Mouse (Mus musculus) lung, adult 2 months (tissue): ENCODE data around the gene Atp6v0b. TPM values are rescaled to one million over a fixed set of nuclear protein-coding genes. Genes with fewer than 3 reads are reported as not detected.

Experiments used
- DNase-seq: peaks from one replicate; pipeline ENCODE4 v3.0.0; 2022
- H3K4me1 ChIP-seq: fragments of 200-500 bp; 2 replicates; pipeline ENCODE4 v1.6.1; 2011; ENCODE audit warnings: low read length; ENCODE audit not compliant: control insufficient read depth, insufficient read depth
- H3K4me3 ChIP-seq: fragments of 200-500 bp; replicated peaks from 2 replicates; pipeline ENCODE3; 2011; ENCODE audit warnings: low read depth, mild to moderate bottlenecking, control low read depth, low read length; ENCODE audit errors: extremely low read depth
- CTCF ChIP-seq: fragments of 200-500 bp; IDR thresholded peaks from 2 replicates; pipeline ENCODE4 v1.5.1; 2011; ENCODE audit warnings: mild to moderate bottlenecking, low read length, control low read depth; ENCODE audit not compliant: insufficient read depth
- POLR2A ChIP-seq: fragments of 200-500 bp; IDR thresholded peaks from 2 replicates; pipeline ENCODE4 v1.6.1; 2011; ENCODE audit warnings: low read depth, mild to moderate bottlenecking, control low read depth, low read length, borderline replicate concordance; ENCODE audit errors: extremely low read depth
- WGBS: fragments of 180-500 bp; shearing (Covaris S2); methylation state at CpG from one replicate; pipeline ENCODE4 v1.1.7; 2018; 5-methylcytosine and 5-hydroxymethylcytosine counted together
- polyA plus RNA-seq: library from polyadenylated mRNA; depleted of rRNA; stranded (reverse); fragments of >200 nt; gene quantifications from 2 replicates; pipeline ENCODE4 v1.2.3, GENCODE M21; 2012

Gene Atp6v0b
- polyA plus RNA-seq, 1 experiment = 484 TPM

DNA sequence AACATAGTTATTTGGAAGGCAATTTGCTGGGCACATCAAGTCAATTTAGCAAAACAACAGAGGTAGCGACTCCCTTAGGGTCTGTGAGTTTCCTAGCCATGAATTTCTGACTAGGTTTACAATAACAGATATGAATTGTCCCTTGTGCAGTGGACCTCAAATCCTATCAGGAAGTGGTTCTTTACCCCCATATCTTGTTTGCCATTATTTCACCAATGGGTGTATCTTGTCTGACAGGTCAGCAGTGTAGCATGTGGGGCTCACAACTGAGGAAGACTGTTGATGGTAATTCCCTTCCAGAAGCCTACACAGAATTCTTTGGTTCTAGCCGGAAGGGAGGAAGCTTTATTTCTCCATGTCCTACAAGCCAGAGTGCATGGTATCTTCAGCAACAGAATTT lies 34.2 kb upstream of the Atp6v0b start:
- WGBS = 85% methylated on average over 2 of the region's 2 CpGs
- TF ChIP-seq POLR2A (no peak), CTCF (no peak)
- Histone ChIP-seq H3K4me3 (no peak overlapping the region), H3K4me1 (no peaks in the 10 kb centered on the region)
- DNase-seq = no peak

DNA sequence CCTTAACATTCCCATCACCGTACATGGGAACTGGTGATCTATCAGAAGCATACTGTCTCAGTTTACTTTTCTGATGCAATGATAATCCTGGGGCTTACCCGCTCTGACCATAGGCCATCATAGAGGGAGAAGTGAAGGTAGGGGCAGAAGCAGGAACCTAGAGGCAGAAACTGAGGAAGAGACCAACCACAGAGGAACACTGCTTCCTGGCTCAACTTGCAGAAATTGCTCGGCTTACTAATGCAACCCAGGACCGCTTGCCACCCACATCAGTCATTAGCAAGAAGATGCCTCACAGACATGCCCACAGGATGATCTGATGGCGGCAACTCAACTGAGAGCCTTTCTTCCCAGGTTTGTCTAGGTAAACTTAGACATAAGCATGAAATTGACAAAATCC lies 31.6 kb upstream of the Atp6v0b start:
- DNase-seq = no peak
- peaks cover 5% of the 10 kb centered on the region; the same call in 1 of the 2 replicates for H3K4me1 ChIP-seq
- no peak for TF ChIP-seq CTCF
- TF ChIP-seq POLR2A = no peak
- H3K4me3 ChIP-seq = no peak overlapping the region
- 70% methylated on average over 5 of the region's 5 CpGs for WGBS

DNA sequence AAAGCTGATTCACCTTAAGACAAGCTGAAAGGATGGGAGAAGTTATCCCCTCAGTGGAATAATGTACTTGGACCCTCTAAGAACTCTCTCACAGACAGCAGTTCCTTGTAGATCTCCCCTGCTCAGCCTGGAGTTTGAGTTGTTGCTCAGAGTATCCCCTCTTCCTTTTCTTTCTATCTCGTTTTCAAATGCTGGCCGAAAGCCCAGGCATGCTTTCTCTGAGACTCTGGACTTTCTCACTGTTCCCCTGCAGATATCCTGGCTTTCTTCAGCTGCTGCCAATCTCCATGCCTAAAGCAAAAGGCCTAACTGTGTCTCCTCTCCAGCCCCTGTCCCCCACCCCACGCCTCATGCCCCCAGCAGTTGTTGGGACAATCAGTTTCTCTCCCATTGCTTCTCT lies 31.1 kb upstream of the Atp6v0b start:
- WGBS = 53% methylated on average over 3 of the region's 3 CpGs
- peaks cover 5% of the 10 kb centered on the region; the same call in 1 of the 2 replicates for H3K4me1 ChIP-seq
- DNase-seq = no peak
- H3K4me3 ChIP-seq = no peak overlapping the region
- TF ChIP-seq POLR2A (no peak), CTCF (no peak)

DNA sequence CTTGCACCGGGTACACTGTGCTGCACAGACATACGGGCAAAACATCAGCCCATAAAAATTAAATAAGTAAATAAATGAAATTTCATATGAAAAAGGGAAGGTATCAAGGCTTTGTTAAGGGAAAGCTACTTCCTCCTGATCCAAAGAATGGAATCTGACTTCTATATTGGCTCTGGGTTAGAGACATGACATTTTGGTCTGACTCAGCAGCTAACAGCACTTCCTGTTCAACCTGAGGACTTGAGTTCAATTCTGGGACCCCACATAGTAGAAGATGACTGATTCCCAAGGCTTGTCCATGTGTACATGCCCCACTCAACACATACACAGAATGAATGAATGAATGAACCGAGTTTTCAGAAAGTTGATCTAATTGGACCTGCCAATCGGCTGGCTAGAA lies 30.7 kb upstream of the Atp6v0b start:
- peaks cover 8% of the 10 kb centered on the region; the same call in 1 of the 2 replicates for H3K4me1 ChIP-seq
- TF ChIP-seq CTCF (no peak), POLR2A (no peak)
- no peak for DNase-seq
- 87% methylated on average over 4 of the region's 4 CpGs for WGBS
- no peak overlapping the region for H3K4me3 ChIP-seq

DNA sequence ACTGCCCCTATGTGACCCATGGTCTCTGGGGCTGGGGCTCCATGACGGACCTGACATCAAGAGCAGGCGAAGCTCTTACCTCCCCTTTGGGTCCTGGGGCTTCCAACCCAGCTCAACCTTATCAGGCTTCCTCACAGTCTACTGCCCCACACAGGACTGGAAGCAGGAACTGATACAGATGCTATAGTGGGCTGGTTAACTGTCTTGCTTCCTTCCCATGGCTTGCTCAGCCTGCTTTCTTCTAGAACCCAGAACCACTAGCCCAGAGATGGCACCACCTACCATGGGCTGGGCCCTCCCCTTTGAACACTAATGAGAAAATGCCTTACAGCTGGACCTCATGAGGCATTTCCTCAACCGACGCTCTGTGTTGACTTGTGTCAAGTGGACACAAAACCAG lies 30.3 kb upstream of the Atp6v0b start:
- H3K4me1 ChIP-seq = peaks cover 9% of the 10 kb centered on the region; the same call in 1 of the 2 replicates
- no peak for TF ChIP-seq POLR2A
- TF ChIP-seq CTCF = no peak
- DNase-seq = no peak
- WGBS = 81% methylated on average over 4 of the region's 4 CpGs
- no peak overlapping the region for H3K4me3 ChIP-seq

DNA sequence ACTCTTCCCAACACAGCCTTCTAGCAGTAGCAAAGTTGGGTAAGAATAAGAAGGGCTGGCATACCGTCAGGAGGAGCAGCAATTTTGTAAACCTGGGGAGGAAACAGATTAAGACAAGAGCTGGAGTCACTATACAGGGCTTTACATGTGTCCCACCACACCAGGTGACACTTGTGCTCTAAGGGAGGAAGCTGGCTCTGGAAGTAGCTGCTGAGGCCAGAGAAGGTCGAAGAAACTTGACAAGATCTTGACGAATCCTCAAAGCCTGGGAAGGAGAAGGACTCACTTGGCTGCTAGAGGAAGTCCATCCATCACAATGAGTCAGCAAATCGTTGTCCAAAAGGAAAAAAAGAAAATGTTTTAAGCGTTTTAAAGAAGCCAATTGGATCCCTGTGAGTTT lies 29.3 kb upstream of the Atp6v0b start:
- H3K4me1 ChIP-seq = peaks cover 9% of the 10 kb centered on the region; the same call in 1 of the 2 replicates
- no peak for TF ChIP-seq CTCF
- no peak for TF ChIP-seq POLR2A
- 51% methylated on average over 5 of the region's 5 CpGs for WGBS

DNA sequence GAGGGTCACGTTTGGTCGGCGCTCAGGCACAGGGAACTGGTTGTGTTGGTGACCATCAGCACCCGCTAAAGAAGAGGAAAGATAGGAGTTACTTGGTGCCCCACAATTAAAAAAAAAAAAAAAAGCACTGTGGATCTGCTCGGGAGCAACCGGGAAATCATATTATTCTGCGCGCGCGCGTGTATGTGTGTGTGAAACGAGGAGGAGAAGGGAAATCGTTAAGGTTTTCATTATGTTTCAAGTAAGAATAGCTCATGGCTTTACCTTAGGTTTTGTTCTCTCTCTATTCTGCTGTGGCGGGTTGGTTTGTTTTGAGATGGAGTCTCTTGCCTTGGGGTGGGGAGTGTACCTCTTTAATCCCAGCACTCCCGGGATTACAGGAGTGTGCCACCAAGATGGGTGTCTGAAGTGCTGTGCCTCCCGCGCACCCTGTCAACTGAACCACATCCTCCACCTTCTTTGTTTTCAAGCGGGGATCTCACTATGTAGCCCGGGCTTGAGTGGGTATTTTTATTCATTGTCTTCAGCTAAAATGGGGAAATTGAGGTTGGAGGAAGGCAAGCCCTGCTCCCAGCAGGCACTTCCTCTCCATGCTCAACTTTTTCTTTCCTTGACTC lies 28.5 kb upstream of the Atp6v0b start:
- WGBS = 2% methylated on average over 19 of the region's 19 CpGs
- H3K4me1 ChIP-seq = peaks cover 9% of the 10 kb centered on the region; the same call in 1 of the 2 replicates
- peak overlapping the region; percentile 96 for H3K4me3 ChIP-seq
- no peak for DNase-seq
- TF ChIP-seq POLR2A = no peak
- no peak for TF ChIP-seq CTCF

More for the DNA sequence above, 29.3 kb upstream of the Atp6v0b start:
- no peak overlapping the region for H3K4me3 ChIP-seq
- DNase-seq = no peak

DNA sequence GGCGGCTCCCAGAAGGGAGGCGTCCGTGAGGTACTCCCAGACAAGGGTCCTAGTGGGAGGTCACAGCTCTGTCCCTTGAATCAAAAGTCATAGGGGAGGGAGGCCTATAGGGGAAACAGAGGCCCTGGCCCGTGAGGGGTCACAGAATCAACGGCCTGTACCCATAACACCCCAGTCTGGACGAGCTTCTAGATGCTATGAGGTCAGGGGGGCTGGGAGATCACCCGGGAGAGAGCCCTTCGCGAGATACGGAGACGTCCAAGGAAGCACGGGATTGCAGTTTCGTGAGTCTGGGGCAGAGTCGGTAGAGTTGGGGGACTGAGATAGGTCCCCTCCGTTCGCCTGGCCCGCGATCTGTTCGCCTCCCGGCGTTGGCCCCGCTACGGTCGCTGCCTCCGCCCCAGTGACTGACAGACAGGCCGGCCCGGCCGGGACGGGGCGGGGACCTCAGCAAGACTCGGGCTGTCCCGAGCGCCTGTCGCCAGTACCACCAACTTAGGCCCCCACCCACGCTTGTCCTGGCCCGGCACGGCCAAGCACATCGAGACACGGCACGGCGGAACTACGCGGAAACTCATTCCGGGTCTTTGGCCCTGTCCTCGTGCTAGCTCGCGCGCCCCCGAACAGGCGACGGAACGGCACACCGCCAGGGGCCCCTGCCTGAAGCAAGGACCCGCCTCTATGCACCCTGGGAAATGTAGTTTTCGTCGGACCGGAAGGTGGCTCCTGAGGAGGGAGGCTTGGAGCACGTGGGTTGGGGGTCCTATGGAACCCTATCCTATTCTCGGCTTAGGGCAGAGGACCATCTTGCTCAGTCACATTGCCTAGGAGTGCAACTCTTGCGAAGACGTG lies 27.7 kb upstream of the Atp6v0b start, which contains the start of gene Ipo13:
Gene Ipo13, minus strand, starts transcription at position 409 of the 852 bp plus-strand sequence.
- peaks cover 9% of the 10 kb centered on the region; the same call in 1 of the 2 replicates for H3K4me1 ChIP-seq
- peak within 1 kb of the TSS; percentile 96 for H3K4me3 ChIP-seq
- under 1% methylated on average over 61 of the region's 61 CpGs for WGBS
- DNase-seq = peak; percentile 97
- TF ChIP-seq CTCF (no peak), POLR2A (peak; percentile 88)

DNA sequence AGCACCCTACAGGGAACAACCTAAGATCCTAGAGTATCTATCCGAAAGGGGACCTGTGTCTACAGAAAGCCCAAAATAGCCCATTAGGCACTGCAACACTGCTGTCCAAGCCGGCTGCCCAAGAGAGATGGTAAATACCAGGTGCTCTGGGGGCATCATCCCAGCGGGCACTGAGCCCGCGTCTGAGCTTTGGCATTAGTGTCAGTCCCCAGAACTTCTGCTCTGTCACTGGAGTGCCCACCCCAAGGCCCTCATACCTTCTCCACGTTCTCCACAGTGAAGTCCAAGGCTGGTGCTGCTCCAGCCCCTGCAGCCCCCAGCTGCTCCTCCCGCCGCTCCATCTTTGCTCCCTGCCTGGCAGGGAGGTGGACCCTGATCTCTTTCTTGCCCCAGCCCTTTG lies 26.9 kb upstream of the Atp6v0b start:
- 11% methylated on average over 8 of the region's 8 CpGs for WGBS

DNA sequence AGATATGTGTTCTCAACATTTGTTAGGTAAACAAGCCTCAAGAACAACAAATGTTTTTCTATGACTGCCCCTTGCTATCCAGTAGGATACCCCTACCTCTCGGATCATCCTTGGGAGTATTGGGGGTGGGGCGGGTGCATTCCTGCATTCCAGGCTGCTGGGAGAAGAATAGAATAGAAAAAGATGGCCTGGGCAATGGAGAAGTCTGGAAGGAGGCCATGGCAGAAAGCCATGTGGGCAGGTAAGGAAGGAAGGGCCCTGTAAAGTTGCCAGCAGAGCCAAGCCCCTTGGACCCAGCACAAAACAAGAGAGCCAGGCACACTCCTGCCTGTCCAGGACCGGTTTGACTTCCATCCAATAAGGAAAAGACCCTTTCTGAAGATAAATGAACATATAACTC lies 26.3 kb upstream of the Atp6v0b start:
- Histone ChIP-seq H3K4me1 (peaks cover 15% of the 10 kb centered on the region), H3K4me3 (peak overlapping the region; percentile 22)
- WGBS = 40% methylated on average over 3 of the region's 3 CpGs
- TF ChIP-seq CTCF (no peak), POLR2A (no peak)
- DNase-seq = peak; percentile 63

More for the DNA sequence above, 26.9 kb upstream of the Atp6v0b start:
- TF ChIP-seq CTCF (no peak), POLR2A (no peak)
- H3K4me1 ChIP-seq = peaks cover 11% of the 10 kb centered on the region
- no peak for DNase-seq
- H3K4me3 ChIP-seq = peak overlapping the region; percentile 96
